Mouse (Mus musculus) lung, postnatal 4 days (tissue): ENCODE results near the gene Pltp.
"Not testable (repeated sequence)": the region's sequence is repeated elsewhere in the genome, so short reads cannot be mapped to it uniquely, and the experiment has no call there.

ENCODE experiments used
- DNase-seq, 2 experiments: peaks; one replicate each; pipeline ENCODE4 v3.0.0; 2021

Pltp gene

DNA sequence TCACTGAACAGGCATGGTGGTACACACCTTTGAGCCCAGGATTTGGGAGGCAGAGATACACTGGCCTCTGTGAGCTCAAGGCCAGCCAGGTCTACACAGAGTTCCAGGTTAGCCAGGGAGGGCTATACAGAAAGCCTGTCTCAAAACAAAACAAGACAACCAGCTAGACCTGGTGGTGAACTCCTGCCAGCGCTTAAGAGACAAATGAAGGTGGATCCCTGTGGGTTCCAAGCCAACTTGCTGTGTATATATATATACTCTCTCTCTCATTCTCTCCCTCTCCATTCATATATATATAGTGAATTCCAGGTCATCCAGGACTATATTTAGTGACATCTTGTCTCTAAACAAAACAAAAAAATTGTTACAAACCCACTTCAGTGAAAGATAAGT, 53.6 kb downstream of the Pltp start:
- DNase-seq = no peak

DNA sequence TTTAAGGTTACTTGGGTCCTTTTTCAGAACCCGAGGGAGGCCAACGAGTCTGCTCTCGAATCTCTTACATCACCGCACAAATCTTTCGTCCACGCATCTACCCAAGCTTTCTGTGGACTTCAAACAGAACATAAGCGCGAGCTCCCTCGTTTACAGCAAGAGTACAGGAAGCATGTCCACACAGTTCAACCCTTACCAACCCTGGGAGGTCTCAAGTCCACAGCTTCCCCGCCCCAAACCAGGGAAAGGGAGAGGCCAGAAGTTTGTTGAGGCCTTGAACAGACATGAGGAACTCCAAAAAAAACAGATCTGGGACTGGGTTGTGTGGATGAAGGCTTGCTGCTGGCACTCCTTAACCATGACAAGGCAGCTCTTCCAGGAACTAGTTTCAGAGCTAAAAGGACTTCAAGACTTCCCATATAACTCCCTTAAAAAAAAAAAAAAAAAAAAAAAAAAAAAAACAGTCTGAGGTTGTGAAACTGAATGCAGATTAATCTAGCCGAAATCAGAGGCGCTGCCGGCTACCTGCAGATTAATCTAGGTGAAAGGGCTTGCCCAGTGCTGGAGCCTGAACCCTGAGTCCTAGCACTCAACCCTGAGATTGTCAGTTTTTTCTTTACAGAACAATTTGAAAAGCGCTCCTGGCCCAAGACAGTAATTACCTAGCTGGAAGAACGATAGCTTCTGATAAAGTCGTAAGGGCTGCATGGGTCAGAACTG, 54.1 kb downstream of the Pltp start:
- no peak for DNase-seq

DNA sequence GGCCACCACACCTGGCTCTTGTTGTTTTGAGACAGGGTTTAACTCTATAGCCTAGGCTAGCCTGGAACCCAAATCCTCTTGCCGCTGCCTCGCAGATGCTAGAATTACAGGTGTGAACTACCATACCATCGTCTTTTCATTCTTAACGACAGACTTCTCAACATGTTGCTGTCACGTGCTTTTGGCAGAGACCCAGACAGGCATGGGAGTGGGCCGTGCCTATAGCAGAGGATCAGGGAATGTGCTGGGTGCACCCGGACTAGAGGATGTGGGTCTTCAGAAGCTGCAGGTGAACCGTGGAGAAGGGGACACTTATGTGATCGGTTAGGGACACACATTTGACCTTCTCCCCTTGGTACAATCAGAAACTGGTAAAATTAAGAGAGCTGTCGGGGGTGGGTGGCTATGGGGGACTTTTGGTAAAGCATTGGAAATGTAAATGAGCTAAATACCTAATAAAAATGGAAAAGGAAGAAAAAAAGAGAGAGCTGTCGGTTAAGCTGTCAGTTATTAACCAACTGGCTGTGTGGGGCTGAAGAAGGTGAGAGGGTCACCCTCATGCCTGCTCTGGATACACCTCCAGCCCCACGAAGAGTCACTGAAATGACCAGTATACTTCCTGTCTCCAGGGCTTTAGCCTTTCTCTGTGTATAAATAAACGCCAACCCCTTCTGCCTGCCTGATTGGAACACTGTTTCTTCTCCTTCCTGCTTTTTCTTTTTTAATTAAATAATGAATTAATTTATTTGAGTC, 57.1 kb downstream of the Pltp start:
- DNase-seq = no peak

DNA sequence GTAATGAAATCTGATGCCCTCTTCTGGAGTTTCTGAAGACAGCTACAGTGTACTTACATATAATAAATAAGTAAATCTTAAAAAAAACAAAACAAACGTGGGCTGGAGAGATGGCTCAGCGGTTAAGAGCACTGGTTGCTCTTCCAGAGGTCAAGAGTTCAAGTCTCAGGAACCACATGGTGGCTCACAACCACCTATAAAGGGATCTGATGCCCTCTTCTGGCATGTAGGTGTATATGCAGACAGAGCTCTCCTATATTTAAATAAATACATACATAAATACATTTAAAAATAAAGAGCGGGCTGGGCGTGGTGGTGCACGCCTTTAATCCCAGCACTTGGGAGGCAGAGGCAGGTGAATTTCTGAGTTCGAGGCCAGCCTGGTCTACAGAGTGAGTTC, 59.0 kb downstream of the Pltp start:
- not testable (repeated sequence) for DNase-seq

DNA sequence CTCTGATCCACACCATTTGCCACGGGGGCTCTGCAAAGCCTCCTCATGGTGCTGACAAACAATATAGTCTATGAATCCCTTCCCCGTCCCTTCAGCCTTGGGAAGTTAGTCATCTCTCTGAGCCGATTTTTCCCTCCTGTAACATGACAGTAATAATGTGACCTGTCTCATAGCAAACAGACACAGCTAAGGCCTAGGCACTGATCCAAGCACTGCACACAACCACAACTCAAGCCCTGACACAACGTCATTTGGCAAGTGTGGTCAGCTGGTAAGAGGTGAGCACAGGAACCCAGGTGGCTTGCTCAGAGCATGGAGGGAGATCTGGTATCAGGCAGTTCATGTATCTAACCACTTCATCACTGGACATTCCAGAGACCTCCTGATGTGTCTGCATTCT, 61.6 kb downstream of the Pltp start:
- no peak for DNase-seq

DNA sequence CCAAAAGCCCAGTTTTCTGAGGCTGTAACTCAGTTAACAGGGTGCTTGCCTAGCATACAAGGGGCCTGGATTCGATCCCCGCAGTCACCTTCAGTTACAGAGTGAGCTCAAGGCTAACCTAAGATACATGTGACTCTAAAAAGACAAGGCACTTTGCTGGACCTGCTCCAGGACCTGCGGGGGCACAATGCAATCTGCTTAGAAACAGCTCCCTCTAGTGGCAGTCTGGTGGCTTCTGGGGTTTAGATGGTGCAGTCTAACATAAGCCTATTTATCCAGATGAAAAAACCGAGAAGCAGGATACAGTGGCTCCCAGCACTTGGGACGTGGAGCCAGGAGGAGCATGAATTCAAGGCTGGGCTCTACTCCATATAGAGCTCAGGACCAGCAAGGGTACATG, 63.2 kb downstream of the Pltp start:
- DNase-seq = peak; percentile 80 to 87

DNA sequence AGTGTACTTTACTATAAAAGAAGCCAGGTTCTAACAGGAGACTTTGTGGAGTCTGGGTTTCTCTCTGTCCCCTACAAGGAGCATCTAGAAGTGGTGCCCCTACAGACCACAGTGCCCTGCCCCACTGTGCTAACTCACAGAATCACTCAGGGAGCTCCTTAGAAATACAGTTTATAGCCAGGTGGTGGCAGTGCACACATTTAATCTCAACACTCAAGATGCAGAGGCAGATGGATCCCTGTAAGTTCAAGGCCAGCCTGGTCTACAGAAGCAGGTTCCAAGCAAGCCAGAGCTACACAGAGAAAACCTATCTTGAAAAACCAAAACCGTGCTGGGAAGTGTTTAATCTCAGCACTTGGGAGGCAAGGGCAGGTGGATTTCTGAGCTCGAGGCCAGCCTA, 63.7 kb downstream of the Pltp start:
- DNase-seq = peak in 1 of 2 experiments; percentile 20

DNA sequence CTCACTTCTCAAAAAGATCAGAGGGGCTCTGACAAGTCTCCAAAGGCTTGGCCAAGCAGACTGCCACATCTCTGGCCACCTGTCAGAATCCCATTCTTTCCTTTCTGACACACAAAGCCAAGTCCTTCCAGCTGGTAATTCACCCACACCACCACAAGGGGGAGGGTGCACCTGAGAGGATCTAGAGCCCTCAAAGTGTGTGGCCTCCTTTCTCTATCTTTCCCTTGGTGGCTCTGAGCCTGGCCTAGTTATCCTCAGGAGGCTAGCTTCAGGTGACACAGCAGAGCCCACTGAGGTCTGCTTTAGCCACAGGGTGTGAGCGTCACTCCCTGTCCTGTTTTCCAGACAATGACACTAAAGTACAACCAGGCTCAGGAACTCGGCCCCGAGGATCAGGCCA, 64.3 kb downstream of the Pltp start:
- peak; percentile 61 to 67 for DNase-seq

DNA sequence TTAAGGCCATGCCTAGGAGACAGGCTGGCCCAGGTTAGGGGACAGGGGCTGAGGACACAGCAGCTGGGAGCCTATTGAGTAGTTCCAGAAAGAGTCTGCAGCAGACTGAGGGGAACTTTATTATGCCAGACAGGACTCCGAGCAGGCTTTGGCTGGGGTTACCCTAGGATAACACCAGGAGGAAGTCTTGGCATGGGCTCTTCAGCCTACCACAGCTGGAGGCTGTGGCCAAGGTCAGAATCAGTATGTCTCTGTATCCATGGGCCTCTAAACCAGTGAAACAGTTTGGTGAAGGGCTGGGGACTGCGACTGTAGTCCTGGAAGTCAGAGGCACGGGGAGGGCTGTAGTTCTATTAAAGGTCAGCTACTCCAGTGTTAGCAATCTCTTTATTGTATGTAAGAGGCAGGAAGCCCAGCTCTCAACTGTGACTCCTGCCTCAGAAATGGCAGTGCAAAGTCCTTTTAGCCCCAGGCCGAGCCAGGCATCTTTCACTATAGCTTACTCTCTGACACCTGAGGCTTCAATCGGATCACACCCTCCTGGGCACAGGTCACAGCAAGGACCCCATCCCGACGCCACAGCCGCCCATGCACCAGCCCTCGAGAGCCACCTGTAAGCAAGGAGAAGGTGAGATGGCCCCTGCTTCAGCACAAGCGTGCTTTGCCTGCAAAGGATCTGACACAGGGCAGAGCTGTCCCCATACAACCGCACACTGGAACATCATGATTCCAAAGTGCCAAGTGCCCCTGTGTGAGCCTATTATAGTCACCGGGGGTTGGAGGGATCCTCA, 64.9 kb downstream of the Pltp start:
- no peak for DNase-seq

DNA sequence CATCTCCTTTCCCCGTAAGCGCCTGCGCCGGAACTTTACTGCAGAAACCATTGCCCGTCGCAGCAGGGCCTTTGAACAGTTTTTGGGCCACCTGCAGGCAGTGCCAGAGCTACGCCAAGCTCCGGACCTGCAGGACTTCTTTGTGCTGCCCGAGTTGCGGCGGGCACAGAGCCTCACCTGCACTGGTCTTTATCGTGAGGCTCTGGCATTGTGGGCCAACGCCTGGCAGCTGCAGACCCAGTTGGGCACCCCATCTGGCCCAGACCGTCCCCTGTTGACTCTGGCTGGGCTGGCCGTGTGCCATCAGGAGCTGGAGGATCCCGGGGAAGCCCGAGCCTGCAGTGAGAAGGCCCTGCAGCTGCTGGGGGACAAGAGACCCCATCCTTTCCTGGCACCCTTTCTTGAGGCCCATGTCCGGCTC, 65.7 kb downstream of the Pltp start:
- DNase-seq = no peak

DNA sequence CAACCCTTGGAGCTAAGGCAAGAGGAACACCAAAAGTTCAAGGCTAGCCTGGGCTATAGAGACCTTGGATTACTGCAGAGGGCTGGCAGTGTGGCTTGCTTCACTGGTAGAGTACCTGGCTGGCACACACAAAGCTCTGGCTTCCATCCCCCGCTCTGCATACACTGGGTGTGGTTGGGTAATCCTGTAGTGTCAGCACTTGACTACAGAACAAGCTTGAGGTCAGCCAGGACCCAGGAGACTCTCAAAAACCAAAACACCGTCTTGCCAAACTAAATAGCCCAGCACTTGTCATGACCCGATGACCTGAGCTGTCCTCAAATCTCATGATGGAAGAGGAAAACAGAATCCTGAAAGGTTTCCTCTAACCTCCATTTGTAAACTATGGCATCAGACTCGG, 67.1 kb downstream of the Pltp start:
- peak; percentile 51 to 67 for DNase-seq
